Mouse (Mus musculus) forebrain, embryonic 15.5 days (tissue): ENCODE measurements around the gene Ntm. TPM values are rescaled to one million over a fixed set of nuclear protein-coding genes. Genes with fewer than 3 reads are reported as not detected.
A peak's percentile ranks its signal among the peaks of the same experiment; 100 is the strongest.

ENCODE experiments used
- ATAC-seq: fragments of 200-750 bp; cut with Nextera tagmentation; replicated peaks from 2 replicates; pipeline ENCODE4 v1.8.0; 2017; ENCODE audit warnings: mild to moderate bottlenecking, moderate TSS enrichment, moderate library complexity
- H3K27ac ChIP-seq: fragments of 300-500 bp; sonication (generic); replicated peaks from 2 replicates; pipeline ENCODE4 v1.5.1; 2015; ENCODE audit warnings: mild to moderate bottlenecking, inconsistent platforms
- H3K27me3 ChIP-seq: fragments of 300-500 bp; sonication (generic); 2 replicates; pipeline ENCODE4 v1.6.1; 2015; ENCODE audit warnings: inconsistent platforms
- H3K36me3 ChIP-seq: fragments of 300-500 bp; sonication (generic); 2 replicates; pipeline ENCODE4 v1.6.1; 2015; ENCODE audit warnings: mild to moderate bottlenecking, inconsistent platforms
- H3K4me1 ChIP-seq: fragments of 300-500 bp; sonication (generic); 2 replicates; pipeline ENCODE4 v1.6.1; 2015; ENCODE audit warnings: inconsistent platforms
- H3K4me2 ChIP-seq: fragments of 300-500 bp; sonication (generic); replicated peaks from 2 replicates; pipeline ENCODE4 v1.6.1; 2015; ENCODE audit warnings: mild to moderate bottlenecking, inconsistent platforms
- H3K4me3 ChIP-seq: fragments of 300-500 bp; sonication (generic); 2 replicates; pipeline ENCODE4 v1.5.1; 2015; ENCODE audit warnings: mild to moderate bottlenecking, inconsistent platforms
- H3K9ac ChIP-seq: fragments of 300-500 bp; sonication (generic); replicated peaks from 2 replicates; pipeline ENCODE4 v1.6.1; 2015; ENCODE audit warnings: mild to moderate bottlenecking, inconsistent platforms
- H3K9me3 ChIP-seq: fragments of 300-500 bp; sonication (generic); 2 replicates; pipeline ENCODE4 v1.6.1; 2016; ENCODE audit warnings: inconsistent platforms
- WGBS: fragments of 180-500 bp; shearing (Covaris S2); methylation state at CpG from one replicate; pipeline ENCODE4 v1.1.7; 2015; ENCODE audit warnings: mixed read lengths; 5-methylcytosine and 5-hydroxymethylcytosine counted together
- polyA plus RNA-seq: library from polyadenylated mRNA; unstranded; fragments of >200 nt; fragmentation: Nextera tagmentation; extraction: Ambion mirVana; gene quantifications from 2 replicates; pipeline ENCODE4 v1.2.1, GENCODE M21; 2015

The Ntm gene
- 98.7 and 106 TPM in 2 replicates for polyA plus RNA-seq

DNA sequence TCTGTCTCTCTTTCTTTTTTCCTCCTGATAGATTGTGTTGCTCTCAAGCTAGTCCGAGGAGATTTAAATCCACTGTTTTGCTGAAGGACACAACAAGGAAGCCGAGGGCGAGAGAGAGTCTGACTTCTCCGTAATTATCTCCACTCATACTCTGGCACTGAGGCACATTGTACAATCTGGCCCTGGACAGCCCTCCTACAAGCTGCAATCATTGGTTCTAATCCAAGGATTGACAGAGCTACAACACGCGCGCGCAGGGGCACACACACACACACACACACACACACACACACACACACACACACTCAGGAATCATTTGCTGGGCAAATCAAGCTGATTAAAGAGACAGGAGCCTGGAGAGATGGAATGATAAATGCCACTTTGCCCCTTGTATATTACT, at the start of gene Ntm:
Ntm (minus strand) TSS at position 164 of the 400 bp plus-strand sequence.
- H3K27me3 ChIP-seq: 0 out of 2 replicates have a peak, but pooled peaks cover 2% of the 10 kb centered on the region

DNA sequence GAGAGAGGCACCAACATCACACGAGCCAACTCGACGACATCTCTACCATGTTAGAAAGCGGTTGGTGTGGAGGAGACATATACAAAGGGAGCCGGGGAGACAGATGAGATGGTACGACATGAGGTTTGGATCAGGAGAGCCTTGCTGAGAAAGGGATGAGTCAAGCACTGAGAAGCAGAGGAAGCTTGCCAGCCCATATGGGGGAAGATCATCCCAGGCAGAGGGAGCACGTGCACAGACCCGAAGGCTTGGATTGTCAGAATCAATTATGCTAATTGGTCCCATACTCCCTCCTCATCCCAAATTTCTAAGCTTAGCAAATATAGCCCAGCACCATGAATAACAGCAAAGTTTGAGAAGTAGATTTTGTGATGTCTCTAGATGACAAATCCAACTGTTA, 42.8 kb upstream of the Ntm start:
- H3K9me3 ChIP-seq: no peaks in the 10 kb centered on the region
- no peak for ATAC-seq
- no peak overlapping the region for H3K4me3 ChIP-seq
- no peak overlapping the region for H3K9ac ChIP-seq
- H3K27ac ChIP-seq: no peak overlapping the region
- H3K4me2 ChIP-seq: no peak overlapping the region
- H3K36me3 ChIP-seq: no peaks in the 10 kb centered on the region
- 73% methylated on average over 8 of the region's 8 CpGs for WGBS
- no peaks in the 10 kb centered on the region for H3K4me1 ChIP-seq
- no peaks in the 10 kb centered on the region for H3K27me3 ChIP-seq

More for the DNA sequence above, at the start of gene Ntm:
- H3K36me3 ChIP-seq: no peaks in the 10 kb centered on the region
- H3K4me1 ChIP-seq: peaks cover 33% of the 10 kb centered on the region
- H3K27ac ChIP-seq: peak within 1 kb of the TSS; percentile 88
- H3K4me2 ChIP-seq: peak within 1 kb of the TSS; percentile 74
- no peaks in the 10 kb centered on the region for H3K9me3 ChIP-seq
- peak; percentile 87 for ATAC-seq
- H3K9ac ChIP-seq: peak within 1 kb of the TSS; percentile 72
- peak within 1 kb of the TSS; percentile 62 for H3K4me3 ChIP-seq
- 4% methylated on average over 8 of the region's 8 CpGs for WGBS

DNA sequence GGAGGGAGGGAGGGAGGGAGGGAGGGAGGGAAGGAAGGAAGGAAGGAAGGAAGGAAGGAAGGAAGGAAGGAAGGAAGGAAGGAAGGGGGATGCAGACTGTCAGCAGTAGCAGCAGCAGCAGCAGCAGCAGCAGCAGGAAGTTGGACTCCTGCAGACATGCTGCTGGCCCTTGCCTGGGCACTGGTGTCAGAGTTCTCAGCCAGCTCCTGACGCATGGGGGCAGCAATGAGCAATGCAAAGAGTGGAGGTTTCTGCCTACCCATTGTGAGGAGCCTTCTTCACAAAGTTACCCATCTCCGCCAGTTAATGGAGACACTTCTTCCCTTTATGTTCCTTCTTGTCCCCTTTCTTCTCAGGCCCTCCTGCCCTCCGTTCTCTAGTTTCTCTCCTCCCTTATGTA, 40.7 kb upstream of the Ntm start:
- ATAC-seq: no peak
- Histone ChIP-seq H3K27ac (no peak overlapping the region), H3K9me3 (no peaks in the 10 kb centered on the region), H3K9ac (no peak overlapping the region), H3K4me2 (no peak overlapping the region), H3K27me3 (no peaks in the 10 kb centered on the region), H3K4me1 (no peaks in the 10 kb centered on the region), H3K36me3 (no peaks in the 10 kb centered on the region), H3K4me3 (no peak overlapping the region)
- 12% methylated on average over 3 of the region's 3 CpGs for WGBS

- Histone ChIP-seq H3K4me2 (no peak overlapping the region), H3K4me1 (no peaks in the 10 kb centered on the region), H3K4me3 (no peak overlapping the region), H3K36me3 (no peaks in the 10 kb centered on the region), H3K9ac (no peak overlapping the region), H3K27me3 (no peaks in the 10 kb centered on the region), H3K27ac (no peak overlapping the region), H3K9me3 (no peaks in the 10 kb centered on the region)
- WGBS: 80% methylated on average over 5 of the region's 5 CpGs
- ATAC-seq: no peak
Observed at GRCm38 (mm10) chr9:29981177-29981915, 18.4 kb upstream of the Ntm start.

DNA sequence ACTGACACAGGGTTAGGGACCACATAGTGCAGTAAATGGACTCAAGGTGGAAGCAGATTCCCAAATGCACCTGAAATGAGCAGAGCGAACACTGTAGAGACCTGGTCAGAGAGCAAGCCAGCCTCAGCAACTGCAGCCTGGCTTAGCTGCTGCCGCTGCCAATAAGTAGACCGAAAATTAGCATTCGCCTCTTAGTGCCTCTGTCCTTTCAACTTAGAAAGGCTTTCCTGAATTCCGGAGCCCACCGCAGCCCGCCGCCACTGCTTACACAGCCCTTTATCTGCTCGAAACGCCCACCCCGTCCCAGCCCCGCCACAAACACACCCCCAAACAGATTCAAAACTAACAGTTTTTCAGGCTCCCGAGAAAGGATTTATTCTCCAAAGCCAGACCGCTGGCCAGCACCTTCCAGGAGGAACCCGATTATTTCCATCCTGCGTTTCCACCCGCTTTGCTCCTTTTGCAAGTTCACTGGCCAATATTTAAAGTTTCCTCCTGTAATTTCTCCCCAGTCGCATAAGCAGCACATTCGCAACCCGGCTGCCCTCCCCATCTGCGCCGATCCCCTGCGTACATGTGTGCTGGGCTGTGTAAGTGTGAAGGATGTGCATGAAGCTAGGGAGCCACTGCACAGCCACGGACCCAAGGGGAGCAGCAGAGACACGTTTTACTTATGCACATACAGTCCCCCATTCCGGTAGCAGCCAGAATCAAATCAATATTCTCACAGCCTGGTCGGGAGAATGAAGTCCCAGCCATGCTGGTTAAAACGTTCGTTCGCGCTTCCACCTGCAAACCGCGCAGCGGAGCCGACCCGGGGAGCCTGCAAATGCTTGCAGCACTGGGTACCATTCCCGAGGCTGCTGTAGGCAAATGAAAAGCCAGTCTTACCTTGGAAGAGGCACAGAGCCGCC, 730 bp downstream of the Ntm start:
- Histone ChIP-seq H3K27me3 (0 out of 2 replicates have a peak, but pooled peaks cover 2% of the 10 kb centered on the region), H3K4me1 (peaks cover 33% of the 10 kb centered on the region), H3K36me3 (no peaks in the 10 kb centered on the region), H3K4me3 (peak overlapping the region; percentile 62), H3K4me2 (peak overlapping the region; percentile 74), H3K9me3 (no peaks in the 10 kb centered on the region), H3K9ac (peak overlapping the region; percentile 72), H3K27ac (peak overlapping the region; percentile 88)
- WGBS: under 1% methylated on average over 38 of the region's 38 CpGs
- peak; percentile 85 for ATAC-seq

DNA sequence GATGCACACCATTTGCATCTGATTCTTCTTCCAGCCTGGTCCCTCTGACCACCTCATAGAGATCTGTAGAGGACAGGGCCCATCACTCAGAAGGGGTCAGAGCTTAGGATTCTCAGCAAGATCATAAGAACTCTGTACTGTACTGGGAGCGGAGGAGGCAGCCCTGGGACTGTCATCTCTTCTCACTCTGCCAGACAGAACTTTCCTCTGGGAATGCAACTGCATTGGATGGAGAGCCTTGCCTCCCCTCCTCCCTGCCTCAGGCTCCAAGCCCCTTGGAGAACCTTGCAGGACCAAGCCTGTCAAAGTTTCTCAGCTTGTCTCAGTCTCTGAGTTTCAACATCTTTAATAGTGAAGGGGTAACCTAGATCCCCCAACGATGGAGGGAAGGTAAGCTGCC, 1.4 kb downstream of the Ntm start:
- H3K27me3 ChIP-seq: 0 out of 2 replicates have a peak, but pooled peaks cover 2% of the 10 kb centered on the region
- 40% methylated on average over 2 of the region's 2 CpGs for WGBS
- H3K9me3 ChIP-seq: no peaks in the 10 kb centered on the region
- peak overlapping the region; percentile 72 for H3K9ac ChIP-seq
- peaks cover 33% of the 10 kb centered on the region for H3K4me1 ChIP-seq
- ATAC-seq: no peak
- peak overlapping the region; percentile 88; the same call in 1 of the 2 replicates for H3K27ac ChIP-seq
- peak overlapping the region; percentile 74 for H3K4me2 ChIP-seq
- peak overlapping the region; percentile 62 for H3K4me3 ChIP-seq
- no peaks in the 10 kb centered on the region for H3K36me3 ChIP-seq

DNA sequence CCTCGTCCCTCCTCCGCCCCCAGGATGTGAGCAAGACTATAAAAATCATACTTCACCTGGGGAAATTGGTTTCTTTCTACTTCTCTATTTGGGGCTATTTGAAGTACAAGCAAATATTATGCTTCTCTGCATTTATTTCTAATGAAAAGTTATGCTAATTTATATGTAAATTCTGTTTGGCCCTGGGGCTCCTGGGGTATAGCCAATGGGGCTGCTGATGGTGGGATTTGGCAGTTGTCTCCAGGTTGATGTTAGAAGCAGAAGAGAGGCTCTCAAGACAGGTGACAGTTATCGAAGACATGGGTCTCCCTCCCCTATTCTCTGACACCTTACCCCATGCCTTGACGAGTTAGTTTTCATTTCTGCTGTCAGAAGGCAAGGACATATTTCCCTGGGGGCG, 2.2 kb downstream of the Ntm start:
- no peak overlapping the region for H3K9ac ChIP-seq
- no peaks in the 10 kb centered on the region for H3K9me3 ChIP-seq
- H3K4me2 ChIP-seq: peak overlapping the region; percentile 74
- ATAC-seq: no peak
- H3K27ac ChIP-seq: no peak overlapping the region
- no peaks in the 10 kb centered on the region for H3K36me3 ChIP-seq
- H3K4me1 ChIP-seq: peaks cover 33% of the 10 kb centered on the region
- H3K4me3 ChIP-seq: peak overlapping the region; percentile 62
- WGBS: 78% methylated on average over 5 of the region's 5 CpGs
- H3K27me3 ChIP-seq: 0 out of 2 replicates have a peak, but pooled peaks cover 2% of the 10 kb centered on the region

DNA sequence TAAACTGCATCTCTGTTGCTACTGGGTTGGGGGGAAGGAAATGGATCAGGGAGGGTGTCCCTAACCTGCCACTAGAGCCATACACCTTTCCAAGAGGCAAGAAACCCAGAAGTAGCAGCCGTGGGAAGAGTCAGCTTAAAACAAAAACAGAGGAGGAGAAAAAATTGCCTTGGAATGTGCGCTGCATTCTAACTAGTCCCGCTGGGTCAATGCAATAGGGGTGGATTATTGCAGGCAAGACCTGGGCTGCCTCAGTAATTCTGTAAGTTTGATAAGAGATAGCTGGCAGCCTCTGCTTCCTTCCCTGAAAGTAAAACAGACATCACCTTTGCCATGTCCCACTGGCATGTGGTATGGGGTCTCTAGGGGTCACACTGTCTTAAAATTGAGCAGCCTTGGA, 2.7 kb downstream of the Ntm start:
- H3K27ac ChIP-seq: no peak overlapping the region

GRCm38 (mm10) chr9:29956936-29957335, 6.0 kb downstream of the Ntm start:
- Histone ChIP-seq H3K4me1 (peaks cover 22% of the 10 kb centered on the region), H3K27me3 (no peaks in the 10 kb centered on the region), H3K4me3 (no peak overlapping the region), H3K27ac (no peak overlapping the region), H3K36me3 (no peaks in the 10 kb centered on the region), H3K9me3 (no peaks in the 10 kb centered on the region), H3K4me2 (no peak overlapping the region), H3K9ac (no peak overlapping the region)
- ATAC-seq: no peak
- 73% methylated on average over 5 of the region's 5 CpGs for WGBS

More for the DNA sequence above, 2.7 kb downstream of the Ntm start:
- no peak overlapping the region for H3K9ac ChIP-seq
- peak overlapping the region; percentile 62 for H3K4me3 ChIP-seq
- 31% methylated on average over 3 of the region's 3 CpGs for WGBS
- no peaks in the 10 kb centered on the region for H3K36me3 ChIP-seq
- peaks cover 33% of the 10 kb centered on the region for H3K4me1 ChIP-seq
- H3K4me2 ChIP-seq: peak overlapping the region; percentile 74
- ATAC-seq: no peak
- 0 out of 2 replicates have a peak, but pooled peaks cover 2% of the 10 kb centered on the region for H3K27me3 ChIP-seq
- H3K9me3 ChIP-seq: no peaks in the 10 kb centered on the region

DNA sequence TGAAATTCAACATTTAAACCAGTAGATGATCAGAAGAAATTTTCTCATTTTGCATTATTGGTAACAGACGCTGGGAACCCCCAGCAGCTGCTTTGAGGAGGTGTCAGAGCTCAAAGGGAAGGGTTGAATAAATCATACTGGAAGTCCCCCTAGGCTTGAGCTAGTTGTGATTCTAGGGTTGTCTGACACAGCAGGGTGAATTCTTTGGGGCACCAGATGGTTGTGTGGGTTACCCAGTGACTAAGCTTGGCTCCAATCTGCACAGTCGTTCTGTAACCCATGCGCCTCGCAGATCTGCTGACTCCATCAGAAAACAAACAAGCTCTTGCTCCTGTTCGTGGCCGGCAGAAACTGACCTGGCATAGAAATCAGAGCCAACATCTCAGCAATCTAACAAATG, 8.9 kb downstream of the Ntm start:
- no peak overlapping the region for H3K27ac ChIP-seq
- no peaks in the 10 kb centered on the region for H3K27me3 ChIP-seq
- no peaks in the 10 kb centered on the region for H3K4me1 ChIP-seq
- H3K36me3 ChIP-seq: no peaks in the 10 kb centered on the region
- no peak overlapping the region for H3K9ac ChIP-seq
- no peaks in the 10 kb centered on the region for H3K9me3 ChIP-seq
- ATAC-seq: no peak
- 72% methylated on average over 6 of the region's 6 CpGs for whole genome bisulfite sequencing
- H3K4me3 ChIP-seq: no peak overlapping the region
- no peak overlapping the region for H3K4me2 ChIP-seq

DNA sequence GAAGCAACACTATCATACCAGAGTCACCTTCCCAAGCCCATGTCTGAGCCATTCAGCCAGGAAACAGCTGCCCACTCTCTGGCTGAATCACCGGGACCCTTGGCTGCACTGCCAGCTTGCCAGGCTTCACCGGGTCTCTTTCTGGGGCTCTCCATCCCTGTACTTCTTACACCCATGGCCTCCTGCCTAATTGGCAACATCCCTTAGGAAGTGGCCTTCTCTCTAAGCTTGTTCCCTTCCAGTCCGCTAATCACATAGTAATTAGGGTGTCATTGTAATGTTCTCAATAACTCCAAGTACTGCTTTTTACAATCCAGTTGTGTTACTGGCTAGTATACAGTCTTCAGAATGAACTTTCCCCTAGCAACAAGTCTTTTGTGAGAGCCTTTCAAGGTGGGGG, 13.9 kb downstream of the Ntm start:
- H3K27me3 ChIP-seq: no peaks in the 10 kb centered on the region
- peaks cover under 1% of the 10 kb centered on the region; the same call in 1 of the 2 replicates for H3K4me1 ChIP-seq
- H3K4me3 ChIP-seq: no peak overlapping the region
- no peaks in the 10 kb centered on the region for H3K36me3 ChIP-seq
- no peak overlapping the region for H3K4me2 ChIP-seq
- 20% methylated on average over 3 of the region's 3 CpGs for WGBS
- H3K9me3 ChIP-seq: no peaks in the 10 kb centered on the region
- no peak overlapping the region for H3K9ac ChIP-seq
- H3K27ac ChIP-seq: no peak overlapping the region
- peak; percentile 55; the same call in 1 of the 2 replicates for ATAC-seq
